Mouse (Mus musculus) spleen, adult 2 months (tissue): ENCODE results near the gene Map2k1. TPM values are rescaled to one million over a fixed set of nuclear protein-coding genes. Genes with fewer than 3 reads are reported as not detected.
"Not testable (repeated sequence)": the region's sequence is repeated elsewhere in the genome, so short reads cannot be mapped to it uniquely, and the experiment has no call there.

Experiments
- DNase-seq, 2 experiments: peaks; one replicate each; pipeline versions ENCODE4 v3.0.0 to v3.0.0-alpha.2; 2012 to 2021; ENCODE audit warnings: low spot score in 2 of 2, low read depth in 1 of 2
- H3K27ac ChIP-seq: fragments of 200-500 bp; 2 replicates; pipeline ENCODE4 v1.5.1; 2012; ENCODE audit warnings: low read length, inconsistent platforms; ENCODE audit not compliant: insufficient read depth
- H3K27me3 ChIP-seq: fragments of 200-500 bp; 2 replicates; pipeline ENCODE4 v1.6.1; 2012; ENCODE audit warnings: mild to moderate bottlenecking, moderate library complexity, low read length, inconsistent platforms; ENCODE audit not compliant: control insufficient read depth, insufficient read depth
- H3K36me3 ChIP-seq: fragments of 200-500 bp; 2 replicates; pipeline ENCODE4 v1.6.1; 2012; ENCODE audit warnings: mild to moderate bottlenecking, low read length, inconsistent platforms; ENCODE audit not compliant: control insufficient read depth, insufficient read depth
- H3K4me1 ChIP-seq: fragments of 200-500 bp; 2 replicates; pipeline ENCODE4 v1.6.1; 2011; ENCODE audit warnings: inconsistent platforms; ENCODE audit not compliant: control insufficient read depth, insufficient read depth, insufficient read length
- H3K4me3 ChIP-seq: fragments of 200-500 bp; 2 replicates; pipeline ENCODE4 v1.5.1; 2011; ENCODE audit warnings: mild to moderate bottlenecking, inconsistent platforms; ENCODE audit not compliant: insufficient read depth, insufficient read length; ENCODE audit errors: extremely low read depth
- CTCF ChIP-seq: fragments of 200-500 bp; IDR thresholded peaks from 2 replicates; pipeline ENCODE4 v1.5.1; 2011; ENCODE audit warnings: mild to moderate bottlenecking, inconsistent platforms; ENCODE audit not compliant: insufficient read depth, insufficient read length, insufficient replicate concordance; ENCODE audit errors: extremely low read depth
- POLR2A ChIP-seq: fragments of 200-500 bp; IDR thresholded peaks from 2 replicates; pipeline ENCODE4 v1.6.1; 2011; ENCODE audit warnings: low read depth, low read length, inconsistent platforms
- WGBS: fragments of 180-500 bp; shearing (Covaris S2); methylation state at CpG from one replicate; pipeline ENCODE4 v1.1.7; 2018; 5-methylcytosine and 5-hydroxymethylcytosine counted together
- polyA plus RNA-seq: library from polyadenylated mRNA; depleted of rRNA; stranded (reverse); fragments of >200 nt; gene quantifications from 2 replicates; pipeline ENCODE4 v1.2.3, GENCODE M21; 2012

The Map2k1 gene
- polyA plus RNA-seq, 1 experiment = 35.6 TPM

GRCm38 (mm10) chr9:64214452-64214851 lies 39.0 kb downstream of the Map2k1 start:
- WGBS = 96% methylated on average over 17 of the region's 17 CpGs
- Histone ChIP-seq H3K4me1 (no peaks in the 10 kb centered on the region), H3K27ac (no peak overlapping the region), H3K27me3 (no peaks in the 10 kb centered on the region), H3K36me3 (peaks cover 12% of the 10 kb centered on the region), H3K4me3 (no peak overlapping the region)
- DNase-seq = no peak
- TF ChIP-seq POLR2A = no peak
- no peak for TF ChIP-seq CTCF

- H3K36me3 ChIP-seq = peaks cover 26% of the 10 kb centered on the region
- TF ChIP-seq POLR2A (no peak), CTCF (no peak)
- DNase-seq = no peak
- 90% methylated on average over 3 of the region's 3 CpGs for WGBS
- no peaks in the 10 kb centered on the region for H3K27me3 ChIP-seq
- no peak overlapping the region for H3K27ac ChIP-seq
- H3K4me3 ChIP-seq = no peak overlapping the region
- no peaks in the 10 kb centered on the region for H3K4me1 ChIP-seq
Observed at GRCm38 (mm10) chr9:64207509-64208084, 45.8 kb downstream of the Map2k1 start.

GRCm38 (mm10) chr9:64202866-64203265 lies 50.6 kb downstream of the Map2k1 start:
- Histone ChIP-seq H3K4me1 (no peaks in the 10 kb centered on the region), H3K27me3 (no peaks in the 10 kb centered on the region), H3K4me3 (no peak overlapping the region), H3K36me3 (peaks cover 22% of the 10 kb centered on the region), H3K27ac (no peak overlapping the region)
- no peak for DNase-seq
- no peak for TF ChIP-seq POLR2A
- TF ChIP-seq CTCF = no peak

GRCm38 (mm10) chr9:64202331-64202730 lies 51.1 kb downstream of the Map2k1 start:
- no peak for DNase-seq
- Histone ChIP-seq H3K4me3 (no peak overlapping the region), H3K27ac (no peak overlapping the region), H3K4me1 (no peaks in the 10 kb centered on the region), H3K27me3 (no peaks in the 10 kb centered on the region), H3K36me3 (peaks cover 21% of the 10 kb centered on the region)
- TF ChIP-seq POLR2A = no peak

GRCm38 (mm10) chr9:64199897-64200296 lies 53.5 kb downstream of the Map2k1 start:
- Histone ChIP-seq H3K27ac (no peak overlapping the region), H3K4me1 (no peaks in the 10 kb centered on the region), H3K27me3 (no peaks in the 10 kb centered on the region), H3K4me3 (no peak overlapping the region), H3K36me3 (peaks cover 16% of the 10 kb centered on the region)
- WGBS = 63% methylated on average over 2 of the region's 2 CpGs
- TF ChIP-seq POLR2A (no peak), CTCF (no peak)
- DNase-seq = no peak

- not testable (repeated sequence) for H3K4me1 ChIP-seq, DNase-seq, H3K4me3 ChIP-seq, H3K27ac ChIP-seq, H3K27me3 ChIP-seq
- H3K36me3 ChIP-seq = peaks cover 11% of the 10 kb centered on the region
- 89% methylated on average over 7 of the region's 7 CpGs for WGBS
Observed at GRCm38 (mm10) chr9:64198763-64199418, 54.5 kb downstream of the Map2k1 start.

- Histone ChIP-seq H3K36me3 (peaks cover 16% of the 10 kb centered on the region), H3K4me1 (no peaks in the 10 kb centered on the region), H3K27ac (no peak overlapping the region), H3K4me3 (no peak overlapping the region), H3K27me3 (no peaks in the 10 kb centered on the region)
- TF ChIP-seq POLR2A (no peak), CTCF (no peak)
- 92% methylated on average over 5 of the region's 5 CpGs for WGBS
- DNase-seq = no peak
Observed at GRCm38 (mm10) chr9:64198068-64198762, 55.2 kb downstream of the Map2k1 start.
